Mouse (Mus musculus) erythroblast, embryonic 14.5 days (primary cell): ENCODE data around the gene 4931414P19Rik.

Experiments used
- GATA1 ChIP-seq: IDR thresholded peaks from 2 replicates; pipeline ENCODE4 v1.6.1; 2012; ENCODE audit warnings: low read length, inconsistent platforms, mixed read lengths
- TAL1 ChIP-seq: IDR thresholded peaks from 3 replicates; pipeline ENCODE4 v1.6.1; 2012; ENCODE audit warnings: low read length, inconsistent platforms, mixed read lengths

- TF ChIP-seq TAL1 (no peak), GATA1 (no peak)
Measured at GRCm38 (mm10) chr14:54624976-54625375, 19.2 kb upstream of the 4931414P19Rik start.
